Mouse (Mus musculus) embryonic fibroblast, embryonic 13.5 days (primary cell): ENCODE data around the gene Mycbpap.

Experiments
- CTCF ChIP-seq: IDR thresholded peaks from 2 replicates; pipeline ENCODE4 v1.5.1; 2011; ENCODE audit warnings: mild to moderate bottlenecking, control low read depth, low read length, moderate library complexity, borderline replicate concordance; ENCODE audit not compliant: insufficient read depth
- POLR2A ChIP-seq: IDR thresholded peaks from 2 replicates; pipeline ENCODE4 v1.6.1; 2011; ENCODE audit warnings: low read depth, mild to moderate bottlenecking, control low read depth, low read length, moderate library complexity

DNA sequence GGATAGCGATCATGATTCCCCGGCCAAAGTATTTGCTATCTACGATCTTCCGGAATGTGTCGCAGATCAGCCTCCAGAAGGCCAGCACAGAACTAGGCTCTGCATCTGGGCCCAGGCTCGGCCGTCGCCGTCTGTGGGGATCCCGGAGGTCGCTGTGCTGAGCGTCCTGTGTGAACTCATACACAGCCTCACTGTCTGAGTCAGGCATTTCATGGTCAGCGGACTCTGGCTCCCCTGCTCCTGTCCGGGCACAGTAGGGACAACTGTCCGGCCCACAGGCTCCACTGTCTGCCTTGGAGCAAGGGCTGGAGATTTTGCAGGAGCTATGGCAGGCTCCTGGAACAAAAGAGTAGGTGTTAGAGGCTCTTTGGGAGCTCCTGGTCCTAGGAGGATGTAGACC lies 64.5 kb downstream of the Mycbpap start:
- no peak for TF ChIP-seq CTCF
- TF ChIP-seq POLR2A = no peak
